Mouse (Mus musculus) thymus, adult 2 months (tissue): ENCODE results near the gene Hhat. TPM values are rescaled to one million over a fixed set of nuclear protein-coding genes. Genes with fewer than 3 reads are reported as not detected.
A peak's percentile ranks its signal among the peaks of the same experiment; 100 is the strongest.

ENCODE experiments used
- DNase-seq: peaks from one replicate; pipeline ENCODE4 v3.0.0; 2021
- H3K27ac ChIP-seq: fragments of 200-500 bp; 2 replicates; pipeline ENCODE4 v1.5.1; 2012; ENCODE audit warnings: low read length, control low read depth; ENCODE audit not compliant: control insufficient read depth, insufficient read depth
- H3K27me3 ChIP-seq: fragments of 200-500 bp; 2 replicates; pipeline ENCODE4 v1.6.1; 2012; ENCODE audit warnings: mild to moderate bottlenecking, low read length, moderate library complexity, mixed read lengths; ENCODE audit not compliant: control insufficient read depth, insufficient read depth
- H3K36me3 ChIP-seq: fragments of 200-500 bp; 2 replicates; pipeline ENCODE4 v1.6.1; 2012; ENCODE audit warnings: mild to moderate bottlenecking, low read length, moderate library complexity; ENCODE audit not compliant: control insufficient read depth, insufficient read depth
- H3K4me1 ChIP-seq: fragments of 200-500 bp; replicated peaks from 2 replicates; pipeline ENCODE4 v1.6.1; 2012; ENCODE audit warnings: low read length; ENCODE audit not compliant: control insufficient read depth, insufficient read depth
- H3K4me3 ChIP-seq: fragments of 200-500 bp; 2 replicates; pipeline ENCODE4 v1.5.1; 2012; ENCODE audit warnings: mild to moderate bottlenecking, low read length, control low read depth, moderate library complexity; ENCODE audit not compliant: control insufficient read depth, insufficient read depth
- CTCF ChIP-seq: fragments of 200-500 bp; IDR thresholded peaks from 2 replicates; pipeline ENCODE4 v1.5.1; 2012; ENCODE audit warnings: mild to moderate bottlenecking, control low read depth, low read length, moderate library complexity, borderline replicate concordance; ENCODE audit not compliant: control insufficient read depth, poor library complexity, insufficient read depth; ENCODE audit errors: extremely low read depth
- POLR2A ChIP-seq: fragments of 200-500 bp; IDR thresholded peaks from 2 replicates; pipeline ENCODE4 v1.6.1; 2012; ENCODE audit warnings: mild to moderate bottlenecking, low read length, control low read depth, moderate library complexity; ENCODE audit not compliant: control insufficient read depth, poor library complexity, insufficient read depth; ENCODE audit errors: extremely low read depth
- WGBS: fragments of 180-500 bp; shearing (Covaris S2); methylation state at CpG from one replicate; pipeline ENCODE4 v1.1.7; 2018; 5-methylcytosine and 5-hydroxymethylcytosine counted together
- polyA plus RNA-seq: library from polyadenylated mRNA; depleted of rRNA; stranded (reverse); fragments of >200 nt; gene quantifications from 2 replicates; pipeline ENCODE4 v1.2.3, GENCODE M21; 2012

The Hhat gene
- polyA plus RNA-seq, 1 experiment: 5.8 TPM

DNA sequence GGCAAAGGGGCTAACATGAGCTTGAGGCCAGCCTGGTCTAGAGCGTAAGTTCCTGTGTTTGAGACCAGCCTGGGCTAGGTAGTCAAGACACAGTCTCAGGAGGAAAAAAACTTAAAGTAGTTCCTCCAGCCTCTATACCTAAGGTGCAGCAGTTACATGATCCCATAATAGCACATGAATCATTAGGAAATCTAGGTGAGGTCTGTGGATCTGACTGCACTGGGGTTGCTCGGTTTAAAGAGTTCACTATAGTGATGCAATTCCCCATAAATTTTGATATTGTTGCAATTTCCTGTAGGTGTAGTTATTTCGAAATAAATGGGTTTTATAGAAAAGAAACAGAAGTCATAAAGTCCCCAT, 26.2 kb downstream of the Hhat start:
- no peak for TF ChIP-seq CTCF
- no peak for TF ChIP-seq POLR2A
- Histone ChIP-seq H3K4me1 (peaks cover 6% of the 10 kb centered on the region), H3K36me3 (no peaks in the 10 kb centered on the region), H3K4me3 (no peak overlapping the region), H3K27me3 (no peaks in the 10 kb centered on the region), H3K27ac (no peak overlapping the region)
- WGBS: 77% methylated on average over 3 of the region's 3 CpGs
- no peak for DNase-seq

GRCm38 (mm10) chr1:192742394-192743251, 28.4 kb downstream of the Hhat start:
- no peak overlapping the region for H3K27ac ChIP-seq
- no peaks in the 10 kb centered on the region for H3K27me3 ChIP-seq
- H3K4me1 ChIP-seq: peaks cover 3% of the 10 kb centered on the region
- no peak overlapping the region for H3K4me3 ChIP-seq
- DNase-seq: no peak
- no peaks in the 10 kb centered on the region for H3K36me3 ChIP-seq
- WGBS: 86% methylated on average over 7 of the region's 7 CpGs
- TF ChIP-seq CTCF: no peak
- TF ChIP-seq POLR2A: no peak

DNA sequence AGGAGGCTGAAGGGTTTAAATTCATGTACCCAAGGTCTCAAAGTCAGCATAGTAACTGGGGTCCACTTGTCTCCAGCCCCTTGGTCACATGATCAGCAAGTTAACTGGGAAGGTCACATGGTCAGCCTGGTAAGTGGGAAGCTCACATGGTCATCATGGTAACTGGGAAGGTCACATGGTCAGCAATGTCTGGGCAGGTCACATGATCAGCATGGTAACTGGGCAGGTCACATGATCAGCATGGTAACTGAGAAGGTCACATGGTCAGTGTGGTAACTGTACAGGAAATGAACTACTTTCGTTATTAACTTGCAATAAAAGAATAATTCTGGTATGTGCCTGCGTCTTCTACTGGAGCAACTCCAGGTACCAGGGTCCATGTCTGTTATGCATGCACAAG, 29.1 kb downstream of the Hhat start:
- no peaks in the 10 kb centered on the region for H3K36me3 ChIP-seq
- H3K27ac ChIP-seq: no peak overlapping the region
- H3K4me1 ChIP-seq: peaks cover 3% of the 10 kb centered on the region
- DNase-seq: no peak
- 86% methylated on average over 2 of the region's 2 CpGs for WGBS
- H3K4me3 ChIP-seq: no peak overlapping the region
- TF ChIP-seq POLR2A (no peak), CTCF (no peak)
- H3K27me3 ChIP-seq: no peaks in the 10 kb centered on the region

- TF ChIP-seq POLR2A (no peak), CTCF (no peak)
- H3K4me3 ChIP-seq: no peak overlapping the region
- no peak overlapping the region for H3K27ac ChIP-seq
- no peaks in the 10 kb centered on the region for H3K27me3 ChIP-seq
- no peak for DNase-seq
- no peaks in the 10 kb centered on the region for H3K36me3 ChIP-seq
- 45% methylated on average over 3 of the region's 3 CpGs for WGBS
- H3K4me1 ChIP-seq: peaks cover 19% of the 10 kb centered on the region
Measured at GRCm38 (mm10) chr1:192736524-192736923, 34.5 kb downstream of the Hhat start.

DNA sequence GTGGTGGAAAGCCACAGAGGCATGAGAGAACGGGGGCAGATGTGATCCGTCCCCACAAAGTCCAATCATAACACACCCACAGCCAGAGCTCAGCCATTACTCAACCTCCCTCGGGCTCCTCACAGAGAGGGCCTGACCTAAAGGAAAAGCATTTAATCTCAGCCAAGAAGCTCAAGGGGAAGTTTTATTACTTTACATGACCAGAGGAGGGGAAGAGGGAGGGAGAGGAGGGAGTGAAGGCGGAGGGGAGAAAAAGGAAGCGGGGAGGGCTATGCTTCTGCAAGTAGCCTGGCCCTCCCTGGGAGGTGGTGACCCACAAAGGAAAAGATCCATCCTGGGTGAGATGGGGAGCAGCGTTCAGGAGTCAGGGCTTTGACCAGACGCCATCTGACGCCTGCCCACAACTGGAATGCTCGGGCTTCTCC, 35.0 kb downstream of the Hhat start:
- TF ChIP-seq POLR2A (no peak), CTCF (no peak)
- H3K27me3 ChIP-seq: no peaks in the 10 kb centered on the region
- no peak overlapping the region for H3K4me3 ChIP-seq
- WGBS: 21% methylated on average over 9 of the region's 9 CpGs
- no peaks in the 10 kb centered on the region for H3K36me3 ChIP-seq
- no peak for DNase-seq
- H3K4me1 ChIP-seq: peaks cover 19% of the 10 kb centered on the region
- H3K27ac ChIP-seq: no peak overlapping the region

DNA sequence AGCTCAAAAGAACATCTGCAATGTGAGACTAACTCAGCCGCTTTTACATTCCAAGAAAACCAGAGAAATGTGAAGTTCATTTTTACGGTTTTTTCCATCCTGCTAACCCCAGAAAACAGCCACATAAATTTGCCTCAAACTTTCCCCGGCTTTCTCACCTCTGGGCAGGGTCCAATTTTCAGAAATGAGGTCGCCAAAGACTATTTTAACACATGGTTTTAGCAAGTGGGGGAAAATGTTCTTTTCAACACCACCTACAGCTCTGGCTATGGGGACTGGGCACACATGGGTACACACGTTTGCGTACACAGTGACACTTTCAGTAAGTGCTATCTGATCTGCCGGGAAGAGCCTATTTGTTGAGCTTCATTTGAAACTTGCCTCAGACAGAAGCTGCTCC, 40.5 kb downstream of the Hhat start:
- no peak overlapping the region for H3K4me3 ChIP-seq
- H3K4me1 ChIP-seq: peaks cover 5% of the 10 kb centered on the region
- no peaks in the 10 kb centered on the region for H3K36me3 ChIP-seq
- DNase-seq: no peak
- 93% methylated on average over 7 of the region's 7 CpGs for WGBS
- H3K27me3 ChIP-seq: no peaks in the 10 kb centered on the region
- TF ChIP-seq CTCF: no peak
- no peak for TF ChIP-seq POLR2A
- H3K27ac ChIP-seq: no peak overlapping the region

DNA sequence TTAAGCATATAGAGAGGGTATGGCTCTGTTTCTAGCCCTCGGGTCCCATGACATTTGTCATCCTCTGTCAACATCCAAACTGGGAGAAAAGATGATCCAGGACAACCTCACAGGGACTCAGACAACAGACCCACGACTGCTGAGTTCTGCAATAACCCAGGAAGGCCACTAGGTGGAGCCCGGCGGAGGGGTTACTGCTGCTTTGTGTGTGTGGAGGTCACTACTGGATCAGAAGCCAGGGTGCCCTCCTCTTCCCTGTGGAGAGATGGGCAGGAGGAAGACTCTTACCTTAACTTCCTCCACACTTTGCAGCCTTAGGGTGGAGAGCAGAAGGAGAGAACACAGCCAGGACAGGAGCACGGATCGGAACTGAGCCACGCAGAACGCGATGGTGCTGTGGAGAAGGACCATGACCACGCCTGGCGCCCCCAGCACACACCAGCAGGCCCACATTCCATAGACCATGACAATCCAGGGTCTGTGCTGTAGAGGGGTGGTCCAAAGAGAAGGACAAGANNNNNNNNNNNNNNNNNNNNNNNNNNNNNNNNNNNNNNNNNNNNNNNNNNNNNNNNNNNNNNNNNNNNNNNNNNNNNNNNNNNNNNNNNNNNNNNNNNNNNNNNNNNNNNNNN, 43.9 kb downstream of the Hhat start:
- Histone ChIP-seq H3K4me3 (no peak overlapping the region), H3K4me1 (no peaks in the 10 kb centered on the region), H3K27ac (no peak overlapping the region), H3K36me3 (no peaks in the 10 kb centered on the region), H3K27me3 (no peaks in the 10 kb centered on the region)
- peak; percentile 64 for DNase-seq
- WGBS: 61% methylated on average over 11 of the region's 11 CpGs
- TF ChIP-seq CTCF (peak; percentile 81; the same call in 1 of the 2 replicates), POLR2A (no peak)
